Mouse (Mus musculus) MEL (cell line): ENCODE measurements around the gene Inpp4b. TPM values are rescaled to one million over a fixed set of nuclear protein-coding genes. Genes with fewer than 3 reads are reported as not detected.
A peak's percentile ranks its signal among the peaks of the same experiment; 100 is the strongest.

Experiments
- DNase-seq: peaks from one replicate; pipeline ENCODE4 v3.0.0; 2011; ENCODE audit warnings: low read depth, low spot score
- H3K27ac ChIP-seq: 2 replicates; pipeline ENCODE4 v1.5.1; 2012; ENCODE audit warnings: low read depth, mild to moderate bottlenecking, control low read depth, low read length, moderate library complexity; ENCODE audit not compliant: control insufficient read depth
- H3K27me3 ChIP-seq, 2 experiments: fragments of 150-350 bp in 1 of 2; sonication (generic) in 1 of 2; 2 replicates each; pipeline ENCODE4 v1.6.1; 2012; ENCODE audit warnings: low read length in 2 of 2, mild to moderate bottlenecking in 2 of 2, improper control_type of control experiment in 1 of 2, moderate library complexity in 1 of 2; ENCODE audit not compliant: insufficient read depth in 2 of 2, control insufficient read depth in 1 of 2
- H3K36me3 ChIP-seq, 2 experiments: 2 replicates each; pipeline ENCODE4 v1.6.1; 2012 to 2014; ENCODE audit warnings: low read length in 2 of 2, improper control_type of control experiment in 1 of 2, inconsistent platforms in 1 of 2, mild to moderate bottlenecking in 1 of 2; ENCODE audit not compliant: insufficient read depth in 2 of 2, control insufficient read depth in 1 of 2
- H3K4me1 ChIP-seq, 2 experiments: fragments of 150-350 bp in 1 of 2; sonication (generic) in 1 of 2; 2 replicates each; pipeline ENCODE4 v1.6.1; 2012; ENCODE audit warnings: low read length in 2 of 2, improper control_type of control experiment in 1 of 2, mild to moderate bottlenecking in 1 of 2; ENCODE audit not compliant: insufficient read depth in 2 of 2, control insufficient read depth in 1 of 2
- H3K4me3 ChIP-seq, 2 experiments: fragments of 150-350 bp in 1 of 2; sonication (generic) in 1 of 2; 2 replicates each; pipeline ENCODE4 v1.5.1; 2012; ENCODE audit warnings: low read depth in 2 of 2, low read length in 2 of 2, mild to moderate bottlenecking in 2 of 2, moderate library complexity in 2 of 2, control low read depth in 1 of 2, improper control_type of control experiment in 1 of 2; ENCODE audit not compliant: control insufficient read depth in 1 of 2, insufficient read depth in 1 of 2
- H3K79me2 ChIP-seq: 2 replicates; pipeline ENCODE4 v1.6.1; 2012; ENCODE audit warnings: mild to moderate bottlenecking, low read length, moderate library complexity; ENCODE audit not compliant: control insufficient read depth, poor library complexity, insufficient read depth
- H3K9ac ChIP-seq: 2 replicates; pipeline ENCODE4 v1.6.1; 2012; ENCODE audit warnings: low read depth, mild to moderate bottlenecking, control low read depth, low read length, moderate library complexity; ENCODE audit not compliant: control insufficient read depth, poor library complexity, severe bottlenecking
- H3K9me3 ChIP-seq: fragments of 150-350 bp; sonication (generic); replicated peaks from 2 replicates; pipeline ENCODE4 v1.6.1; 2012; ENCODE audit warnings: mild to moderate bottlenecking, low read length, improper control_type of control experiment, moderate library complexity; ENCODE audit not compliant: insufficient read depth
- CHD2 ChIP-seq: IDR thresholded peaks from 2 replicates; pipeline ENCODE4 v1.6.1; 2011; ENCODE audit warnings: low read length, improper control_type of control experiment
- CTCF ChIP-seq, 3 experiments: IDR thresholded peaks in 2 of 3; conservative IDR thresholded peaks in 1 of 3; 2 replicates each; pipeline ENCODE4 v1.5.1; 2011 to 2012; ENCODE audit warnings: low read length in 3 of 3, low read depth in 2 of 3, mild to moderate bottlenecking in 2 of 3, improper control_type of control experiment in 1 of 3, inconsistent platforms in 1 of 3, mixed read lengths in 1 of 3, moderate library complexity in 1 of 3; ENCODE audit not compliant: control insufficient read depth in 1 of 3, insufficient read depth in 1 of 3, poor library complexity in 1 of 3, severe bottlenecking in 1 of 3
- EP300 ChIP-seq, 2 experiments: IDR thresholded peaks; 2 replicates each; pipeline ENCODE4 v1.6.1; 2011; ENCODE audit warnings: improper control_type of control experiment in 2 of 2, low read length in 2 of 2, low read depth in 1 of 2, mild to moderate bottlenecking in 1 of 2
- ETS1 ChIP-seq: IDR thresholded peaks from 2 replicates; pipeline ENCODE4 v1.6.1; 2012; ENCODE audit warnings: low read depth, mild to moderate bottlenecking, inconsistent platforms, low read length, improper control_type of control experiment, moderate library complexity
- GABPA ChIP-seq: IDR thresholded peaks from 2 replicates; pipeline ENCODE4 v1.6.1; 2012; ENCODE audit warnings: low read depth, mild to moderate bottlenecking, inconsistent platforms, low read length, improper control_type of control experiment, moderate library complexity
- GATA1 ChIP-seq: IDR thresholded peaks from 2 replicates; pipeline ENCODE4 v1.6.1; 2011; ENCODE audit warnings: low read depth, low read length, improper control_type of control experiment
- KAT2A ChIP-seq: conservative IDR thresholded peaks from 2 replicates; pipeline ENCODE4 v1.6.1; 2012; ENCODE audit warnings: low read depth, low read length, improper control_type of control experiment, inconsistent platforms
- MAFK ChIP-seq: IDR thresholded peaks from 2 replicates; pipeline ENCODE4 v1.6.1; 2011; ENCODE audit warnings: low read depth, mild to moderate bottlenecking, low read length, improper control_type of control experiment, borderline replicate concordance
- MAX ChIP-seq: IDR thresholded peaks from 2 replicates; pipeline ENCODE4 v1.6.1; 2011; ENCODE audit warnings: low read length, improper control_type of control experiment
- MAZ ChIP-seq: IDR thresholded peaks from 2 replicates; pipeline ENCODE4 v1.6.1; 2012; ENCODE audit warnings: low read depth, mild to moderate bottlenecking, inconsistent platforms, low read length, improper control_type of control experiment
- MEF2A ChIP-seq: IDR thresholded peaks from 2 replicates; pipeline ENCODE4 v1.6.1; 2014; ENCODE audit warnings: low read depth, mild to moderate bottlenecking, inconsistent platforms, low read length, improper control_type of control experiment; ENCODE audit not compliant: poor library complexity, insufficient replicate concordance, severe bottlenecking; ENCODE audit errors: extremely low read depth
- MXI1 ChIP-seq: IDR thresholded peaks from 2 replicates; pipeline ENCODE4 v1.6.1; 2011; ENCODE audit warnings: mild to moderate bottlenecking, low read depth, low read length, improper control_type of control experiment
- NELFE ChIP-seq: IDR thresholded peaks from 2 replicates; pipeline ENCODE4 v1.6.1; 2011; ENCODE audit warnings: low read depth, low read length, improper control_type of control experiment
- NRF1 ChIP-seq: IDR thresholded peaks from 2 replicates; pipeline ENCODE4 v1.6.1; 2014; ENCODE audit warnings: low read depth, mild to moderate bottlenecking, inconsistent platforms, low read length, improper control_type of control experiment, moderate library complexity; ENCODE audit not compliant: poor library complexity, insufficient read depth, severe bottlenecking
- POLR2A ChIP-seq, 2 experiments: IDR thresholded peaks; 2 replicates each; pipeline ENCODE4 v1.6.1; 2011 to 2012; ENCODE audit warnings: low read length in 2 of 2, mild to moderate bottlenecking in 2 of 2, control low read depth in 1 of 2, improper control_type of control experiment in 1 of 2, low read depth in 1 of 2, moderate library complexity in 1 of 2; ENCODE audit not compliant: control insufficient read depth in 1 of 2, insufficient read depth in 1 of 2, poor library complexity in 1 of 2
- POLR2AphosphoS5 ChIP-seq: IDR thresholded peaks from 2 replicates; pipeline ENCODE4 v1.6.1; 2012; ENCODE audit warnings: low read depth, borderline replicate concordance, mild to moderate bottlenecking, inconsistent platforms, low read length, moderate library complexity, mixed read lengths
- RAD21 ChIP-seq: IDR thresholded peaks from 2 replicates; pipeline ENCODE4 v1.6.1; 2011; ENCODE audit warnings: mild to moderate bottlenecking, low read depth, low read length, improper control_type of control experiment
- RCOR1 ChIP-seq: IDR thresholded peaks from 2 replicates; pipeline ENCODE4 v1.6.1; 2012; ENCODE audit warnings: low read depth, mild to moderate bottlenecking, inconsistent platforms, low read length, improper control_type of control experiment
- SIN3A ChIP-seq: IDR thresholded peaks from 2 replicates; pipeline ENCODE4 v1.6.1; 2012; ENCODE audit warnings: low read length, improper control_type of control experiment, inconsistent platforms
- SMC3 ChIP-seq: IDR thresholded peaks from 2 replicates; pipeline ENCODE4 v1.6.1; 2011; ENCODE audit warnings: low read depth, low read length, improper control_type of control experiment
- TAL1 ChIP-seq: IDR thresholded peaks from 2 replicates; pipeline ENCODE4 v1.6.1; 2012; ENCODE audit warnings: mild to moderate bottlenecking, inconsistent platforms, low read length, moderate library complexity, mixed read lengths
- TCF12 ChIP-seq: IDR thresholded peaks from 2 replicates; pipeline ENCODE4 v1.6.1; 2014; ENCODE audit warnings: low read depth, mild to moderate bottlenecking, inconsistent platforms, low read length, improper control_type of control experiment, moderate library complexity
- USF1 ChIP-seq: IDR thresholded peaks from 2 replicates; pipeline ENCODE4 v1.6.1; 2014; ENCODE audit warnings: low read depth, mild to moderate bottlenecking, inconsistent platforms, low read length, improper control_type of control experiment, moderate library complexity
- ZC3H11A ChIP-seq: IDR thresholded peaks from 2 replicates; pipeline ENCODE4 v1.6.1; 2012; ENCODE audit warnings: low read depth, mild to moderate bottlenecking, inconsistent platforms, low read length, improper control_type of control experiment
- ZKSCAN1 ChIP-seq: IDR thresholded peaks from 2 replicates; pipeline ENCODE4 v1.6.1; 2012; ENCODE audit warnings: low read depth, mild to moderate bottlenecking, inconsistent platforms, low read length, improper control_type of control experiment, moderate library complexity
- polyA plus RNA-seq, 2 experiments: library from polyadenylated mRNA; stranded (reverse) in 1 of 2; unstranded in 1 of 2; fragments of >175 nt in 1 of 2; fragments of >200 nt in 1 of 2; gene quantifications; 2 replicates each; pipeline versions ENCODE4 v1.2.1 to v1.2.4; 2012; ENCODE audit warnings: low replicate concordance in 2 of 2, low read depth in 1 of 2; ENCODE audit not compliant: insufficient read length in 2 of 2, insufficient read depth in 1 of 2, missing spikeins in 1 of 2
- total RNA-seq: library from RNA; depleted of rRNA; stranded (reverse); fragments of 300-350 nt; gene quantifications from 2 replicates; pipeline ENCODE4 v1.2.3, GENCODE M21; 2012

Gene Inpp4b
- total and polyA plus RNA-seq, 3 experiments = 12.3 to 26.9 (median 13.6) TPM

- Histone ChIP-seq H3K4me3 (no peak overlapping the region), H3K9me3 (no peaks in the 10 kb centered on the region), H3K79me2 (no peaks in the 10 kb centered on the region), H3K4me1 (peaks cover 17 to 25% of the 10 kb centered on the region in 2 experiments), H3K27me3 (no peaks in the 10 kb centered on the region), H3K9ac (no peak overlapping the region), H3K27ac (peak overlapping the region; percentile 70), H3K36me3 (peaks cover 0 to 34% of the 10 kb centered on the region in 2 experiments; a peak in 2 of 4 replicates)
- no peak for DNase-seq
- TF ChIP-seq KAT2A (no peak), CHD2 (no peak), MAX (no peak), TAL1 (no peak), ZKSCAN1 (no peak), GATA1 (no peak), MXI1 (no peak), RAD21 (no peak), ZC3H11A (no peak), POLR2A (IDR thresholded peaks at IDR 0.05; ENCODE audit: control insufficient read depth in 1 of 2, insufficient read depth in 1 of 2, low read depth in 1 of 2, low read length in 2 of 2, poor library complexity in 1 of 2) (no peak), NRF1 (no peak)
Measured at GRCm38 (mm10) chr8:81491706-81492204, 149.4 kb downstream of the Inpp4b start.

GRCm38 (mm10) chr8:81494823-81495222, 152.5 kb downstream of the Inpp4b start:
- Histone ChIP-seq H3K27ac (no peak overlapping the region), H3K4me1 (peaks cover 17 to 27% of the 10 kb centered on the region in 2 experiments), H3K9me3 (no peaks in the 10 kb centered on the region), H3K4me3 (no peak overlapping the region), H3K36me3 (peaks cover 0 to 35% of the 10 kb centered on the region in 2 experiments; a peak in 2 of 4 replicates), H3K9ac (no peak overlapping the region), H3K27me3 (no peaks in the 10 kb centered on the region), H3K79me2 (no peaks in the 10 kb centered on the region)
- peak; percentile 35 for DNase-seq
- TF ChIP-seq MEF2A (no peak), SIN3A (peak; percentile 52; the same call in 1 of the 2 replicates), MXI1 (peak; percentile 68)

- H3K79me2 ChIP-seq = no peaks in the 10 kb centered on the region
- peak overlapping the region; percentile 50 for H3K27ac ChIP-seq
- no peaks in the 10 kb centered on the region for H3K27me3 ChIP-seq
- H3K9me3 ChIP-seq = no peaks in the 10 kb centered on the region
- no peak overlapping the region for H3K4me3 ChIP-seq
- H3K9ac ChIP-seq = no peak overlapping the region
- peak; percentile 69 for DNase-seq
- peaks cover 0 to 15% of the 10 kb centered on the region in 2 experiments; a peak in 2 of 4 replicates for H3K36me3 ChIP-seq
- H3K4me1 ChIP-seq = peaks cover 4 to 20% of the 10 kb centered on the region in 2 experiments; a peak in 3 of 4 replicates
- TF ChIP-seq MAFK (no peak), EP300 (IDR thresholded peaks at IDR 0.05; ENCODE audit: low read depth in 1 of 2, low read length in 2 of 2) (peak; percentile 75 to 77), MAX (no peak), TCF12 (peak; percentile 64), POLR2AphosphoS5 (no peak), GABPA (no peak), ZKSCAN1 (no peak), CHD2 (no peak), RAD21 (peak; percentile 29), MAZ (no peak), GATA1 (peak; percentile 80), RCOR1 (peak; percentile 46; the same call in 1 of the 2 replicates), NELFE (no peak), CTCF (IDR thresholded peaks at IDR 0.05 in 2 of 3, conservative IDR thresholded peaks at IDR 0.05 in 1 of 3; ENCODE audit: control insufficient read depth in 1 of 3, insufficient read depth in 1 of 3, low read depth in 2 of 3, low read length in 3 of 3, poor library complexity in 1 of 3, severe bottlenecking in 1 of 3) (peak in 1 of 3 experiments; percentile 25; a peak in 1 of 6 replicates), SIN3A (peak; percentile 0; the same call in 1 of the 2 replicates), USF1 (no peak), ETS1 (no peak; the same call in 1 of the 2 replicates), SMC3 (peak; percentile 8; the same call in 1 of the 2 replicates)
Measured at GRCm38 (mm10) chr8:81497646-81498045, 155.3 kb downstream of the Inpp4b start.
